Mouse (Mus musculus) megakaryocyte-erythroid progenitor cell, adult 5-6 weeks (primary cell): ENCODE results near the gene Lmo3. TPM values are rescaled to one million over a fixed set of nuclear protein-coding genes. Genes with fewer than 3 reads are reported as not detected.

Source experiments
- ATAC-seq: replicated peaks from 2 replicates; pipeline ENCODE4 v1.8.0; 2016; ENCODE audit warnings: mild to moderate bottlenecking, inconsistent platforms; ENCODE audit not compliant: severe bottlenecking, poor library complexity, low FRiP score, low TSS enrichment
- total RNA-seq, 2 experiments: library from RNA; stranded (forward) in 1 of 2; stranded (reverse) in 1 of 2; fragments of 200-1000, 215-1000 nt in 1 of 2; fragments of >200 nt in 1 of 2; fragmentation: Nextera tagmentation in 1 of 2; gene quantifications; 2 replicates each; pipeline ENCODE4 v1.2.3; 2014 to 2017

Lmo3 gene
- total RNA-seq, 2 experiments from 2014 or later: not detected

- ATAC-seq: no peak
Measured at GRCm38 (mm10) chr6:138325744-138326400, 255.9 kb downstream of the Lmo3 start.

- ATAC-seq: no peak
Measured at GRCm38 (mm10) chr6:138325145-138325544, 256.6 kb downstream of the Lmo3 start.

GRCm38 (mm10) chr6:138323325-138323724 lies 258.4 kb downstream of the Lmo3 start:
- no peak for ATAC-seq

GRCm38 (mm10) chr6:138320190-138320737 lies 261.5 kb downstream of the Lmo3 start:
- no peak for ATAC-seq

Other genes starting within 250 kb of the Lmo3 start
- not detected in 2 replicates for gene Igbp1b, start 76.6 kb upstream of the Lmo3 start, total RNA-seq (2014; fragmentation: Nextera tagmentation)
- gene Igbp1b, start 76.6 kb upstream of the Lmo3 start, total RNA-seq (2017): not detected in 2 replicates